Mouse (Mus musculus) midbrain, embryonic 11.5 days (tissue): ENCODE measurements around the gene Gm10638. TPM values are rescaled to one million over a fixed set of nuclear protein-coding genes. Genes with fewer than 3 reads are reported as not detected.
A peak's percentile ranks its signal among the peaks of the same experiment; 100 is the strongest.

ENCODE experiments used
- ATAC-seq: fragments of 200-750 bp; cut with Nextera tagmentation; 2 replicates; pipeline ENCODE4 v1.8.0; 2017; ENCODE audit warnings: moderate TSS enrichment, moderate library complexity; ENCODE audit not compliant: low FRiP score
- DNase-seq: peaks from one replicate; pipeline ENCODE4 v3.0.0; 2015; ENCODE audit warnings: low spot score; ENCODE audit errors: missing footprints
- H3K27ac ChIP-seq: fragments of 300-500 bp; sonication (generic); 2 replicates; pipeline ENCODE4 v1.5.1; 2014; ENCODE audit warnings: low read depth, low read length
- H3K27me3 ChIP-seq: fragments of 300-500 bp; sonication (generic); 2 replicates; pipeline ENCODE4 v1.6.1; 2014; ENCODE audit warnings: mild to moderate bottlenecking, low read length, moderate library complexity, mixed read lengths; ENCODE audit not compliant: control insufficient read depth, insufficient read depth
- H3K36me3 ChIP-seq: fragments of 300-500 bp; sonication (generic); 2 replicates; pipeline ENCODE4 v1.6.1; 2014; ENCODE audit warnings: mild to moderate bottlenecking, low read length, moderate library complexity, mixed read lengths; ENCODE audit not compliant: control insufficient read depth, insufficient read depth
- H3K4me1 ChIP-seq: fragments of 300-500 bp; sonication (generic); 2 replicates; pipeline ENCODE4 v1.6.1; 2014; ENCODE audit warnings: low read length; ENCODE audit not compliant: control insufficient read depth, insufficient read depth
- H3K4me2 ChIP-seq: fragments of 300-500 bp; sonication (generic); 2 replicates; pipeline ENCODE4 v1.6.1; 2014; ENCODE audit warnings: mild to moderate bottlenecking, moderate library complexity
- H3K4me3 ChIP-seq: fragments of 300-500 bp; sonication (generic); 2 replicates; pipeline ENCODE4 v1.5.1; 2014; ENCODE audit warnings: low read depth, low read length
- H3K9ac ChIP-seq: fragments of 300-500 bp; sonication (generic); 2 replicates; pipeline ENCODE4 v1.6.1; 2014; ENCODE audit warnings: low read length
- H3K9me3 ChIP-seq: fragments of 300-500 bp; sonication (generic); 2 replicates; pipeline ENCODE4 v1.6.1; 2016; ENCODE audit warnings: low read length; ENCODE audit not compliant: control insufficient read depth
- WGBS: fragments of 180-500 bp; shearing (Covaris S2); extraction: QIAGEN DNeasy Blood & Tissue Kit; methylation state at CpG from one replicate; pipeline ENCODE4 v1.1.7; 2014; 5-methylcytosine and 5-hydroxymethylcytosine counted together
- polyA plus RNA-seq: library from polyadenylated mRNA; unstranded; fragments of >200 nt; fragmentation: Nextera tagmentation; extraction: Ambion mirVana; gene quantifications from 2 replicates; pipeline ENCODE4 v1.2.1, GENCODE M21; 2014

Gm10638 gene
- polyA plus RNA-seq, 1 experiment from 2014 or later = 6.1 TPM

DNA sequence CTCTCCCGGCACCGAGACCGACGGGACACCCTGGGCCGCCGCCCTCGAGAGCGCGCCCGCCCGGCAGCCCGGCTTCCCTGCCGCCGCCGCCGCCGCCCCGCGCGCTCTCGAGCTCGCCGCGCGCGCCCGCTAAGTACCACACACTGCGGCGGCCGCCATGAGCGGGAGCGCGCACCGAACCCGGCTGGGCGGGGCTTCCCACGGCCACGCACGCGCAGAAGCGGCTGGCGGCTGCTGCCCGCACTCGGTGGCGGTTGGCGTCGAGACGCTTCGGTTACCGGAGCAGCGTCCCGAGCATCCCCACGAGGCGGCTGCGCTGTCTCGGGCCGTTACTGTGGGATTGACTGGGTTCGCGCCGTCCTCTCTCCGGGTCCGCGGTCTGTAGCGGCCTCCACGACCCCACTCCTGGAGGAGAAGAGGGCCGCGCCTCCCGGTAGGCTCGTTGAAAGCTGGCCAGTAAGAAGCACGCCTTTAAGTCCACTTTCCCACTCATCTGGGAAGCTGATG is 489 bp downstream of the Gm10638 start:
- H3K36me3 ChIP-seq = no peaks in the 10 kb centered on the region
- H3K27ac ChIP-seq = peak overlapping the region; percentile 95
- H3K27me3 ChIP-seq = no peaks in the 10 kb centered on the region
- H3K9ac ChIP-seq = peak overlapping the region; percentile 99
- H3K4me2 ChIP-seq = peak overlapping the region; percentile 80
- H3K4me1 ChIP-seq = peaks cover 17% of the 10 kb centered on the region
- peak; percentile 99 for DNase-seq
- H3K4me3 ChIP-seq = peak overlapping the region; percentile 94
- no peaks in the 10 kb centered on the region for H3K9me3 ChIP-seq
- peak; percentile 87 for ATAC-seq
- under 1% methylated on average over 70 of the region's 70 CpGs for WGBS

DNA sequence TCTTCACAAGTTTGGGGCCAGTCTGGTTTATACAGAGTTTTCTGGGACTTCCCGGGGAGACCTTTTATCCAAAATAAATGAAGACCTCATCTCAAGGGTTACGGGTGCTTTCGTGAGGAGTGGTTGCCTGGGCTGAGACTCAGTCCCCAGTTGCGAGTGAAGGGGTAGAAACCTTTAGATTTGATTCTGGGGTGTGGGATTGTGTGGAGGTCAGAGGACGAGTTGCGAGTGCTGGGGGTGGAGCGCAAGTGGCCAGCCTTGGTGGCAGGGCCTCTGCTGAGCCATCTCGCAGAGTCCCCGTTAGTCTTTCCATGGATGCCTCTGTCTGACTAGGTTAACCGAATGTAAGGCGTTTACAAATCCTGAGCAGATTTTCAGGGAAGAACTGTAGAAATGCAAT is 1.0 kb downstream of the Gm10638 start:
- peak overlapping the region; percentile 80 for H3K4me2 ChIP-seq
- no peaks in the 10 kb centered on the region for H3K27me3 ChIP-seq
- ATAC-seq (peak; percentile 23), DNase-seq (no peak)
- no peaks in the 10 kb centered on the region for H3K9me3 ChIP-seq
- 3% methylated on average over 11 of the region's 11 CpGs for WGBS
- H3K36me3 ChIP-seq = no peaks in the 10 kb centered on the region
- peaks cover 17% of the 10 kb centered on the region for H3K4me1 ChIP-seq
- peak overlapping the region; percentile 99 for H3K9ac ChIP-seq
- H3K4me3 ChIP-seq = peak overlapping the region; percentile 94
- H3K27ac ChIP-seq = peak overlapping the region; percentile 95; the same call in 1 of the 2 replicates

DNA sequence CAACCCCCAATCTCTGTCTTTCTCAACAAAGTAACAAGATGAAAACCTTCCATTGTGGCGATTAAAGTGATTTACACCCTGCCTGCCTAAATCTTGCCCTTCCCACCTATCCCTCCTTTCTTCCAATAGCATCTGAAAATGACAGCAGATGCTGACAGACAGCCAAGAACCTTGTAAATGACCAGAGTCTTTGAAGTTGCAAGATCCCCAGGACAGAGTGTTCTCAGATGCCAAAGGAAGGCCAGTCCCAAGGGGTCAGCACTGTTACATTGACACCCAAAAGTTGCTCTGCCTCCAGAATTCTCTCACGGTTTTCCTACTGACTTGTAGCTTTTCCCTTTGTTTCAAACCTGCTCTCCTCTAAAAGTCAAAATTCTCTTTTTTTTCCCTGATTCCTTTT is 4.3 kb downstream of the Gm10638 start:
- peaks cover 6% of the 10 kb centered on the region for H3K4me1 ChIP-seq
- WGBS = 53% methylated on average over 2 of the region's 2 CpGs

DNA sequence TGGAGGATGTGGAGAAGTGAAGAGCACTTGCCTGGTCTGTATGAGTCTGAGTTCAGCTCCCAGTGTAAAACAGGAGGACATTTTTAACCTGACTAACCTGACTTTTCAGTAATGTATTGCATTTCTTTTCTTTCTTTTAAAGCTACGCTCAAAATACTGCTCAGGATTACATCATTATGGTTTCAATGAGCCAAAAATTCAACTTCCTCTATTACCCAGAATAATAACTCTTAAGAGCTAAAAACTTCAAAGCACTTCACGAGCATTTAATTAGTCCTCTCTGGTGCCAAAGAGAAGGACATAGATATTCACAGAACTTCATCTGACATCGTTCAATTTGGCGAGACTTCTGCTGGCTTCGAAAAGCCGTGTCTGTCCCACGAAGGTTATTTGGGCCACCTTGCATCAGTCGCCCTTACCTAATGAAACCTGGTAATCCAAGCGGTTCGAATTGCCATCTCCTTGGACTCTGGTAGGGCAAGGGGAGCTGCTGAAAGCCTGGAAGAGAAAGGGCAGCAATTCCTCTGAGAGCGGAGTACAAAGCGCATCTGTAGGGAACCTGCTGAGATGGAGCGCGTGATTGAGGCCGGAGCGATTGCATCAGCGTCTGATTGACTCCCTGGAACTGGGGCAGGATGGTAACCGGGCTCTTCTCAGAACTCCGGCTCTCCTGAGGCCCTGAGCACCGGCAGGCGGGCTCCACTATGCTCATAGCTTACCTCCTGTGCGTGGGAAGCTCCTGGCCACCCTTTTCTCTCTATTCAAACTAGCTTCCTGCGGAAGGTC is 11.6 kb downstream of the Gm10638 start:
- no peaks in the 10 kb centered on the region for H3K9me3 ChIP-seq
- ATAC-seq = no peak
- no peaks in the 10 kb centered on the region for H3K27me3 ChIP-seq
- H3K9ac ChIP-seq = peak overlapping the region; percentile 17; the same call in 1 of the 2 replicates
- peak; percentile 88 for DNase-seq
- H3K27ac ChIP-seq = no peak overlapping the region
- H3K36me3 ChIP-seq = no peaks in the 10 kb centered on the region
- 20% methylated on average over 23 of the region's 23 CpGs for WGBS
- H3K4me2 ChIP-seq = peak overlapping the region; percentile 12; the same call in 1 of the 2 replicates
- H3K4me3 ChIP-seq = no peak overlapping the region
- no peaks in the 10 kb centered on the region for H3K4me1 ChIP-seq

More for the DNA sequence above, 4.3 kb downstream of the Gm10638 start:
- no peaks in the 10 kb centered on the region for H3K9me3 ChIP-seq
- no peaks in the 10 kb centered on the region for H3K36me3 ChIP-seq
- no peak overlapping the region for H3K9ac ChIP-seq
- H3K27me3 ChIP-seq = no peaks in the 10 kb centered on the region
- no peak for DNase-seq
- H3K27ac ChIP-seq = no peak overlapping the region
- no peak for ATAC-seq
- no peak overlapping the region for H3K4me3 ChIP-seq
- H3K4me2 ChIP-seq = no peak overlapping the region

DNA sequence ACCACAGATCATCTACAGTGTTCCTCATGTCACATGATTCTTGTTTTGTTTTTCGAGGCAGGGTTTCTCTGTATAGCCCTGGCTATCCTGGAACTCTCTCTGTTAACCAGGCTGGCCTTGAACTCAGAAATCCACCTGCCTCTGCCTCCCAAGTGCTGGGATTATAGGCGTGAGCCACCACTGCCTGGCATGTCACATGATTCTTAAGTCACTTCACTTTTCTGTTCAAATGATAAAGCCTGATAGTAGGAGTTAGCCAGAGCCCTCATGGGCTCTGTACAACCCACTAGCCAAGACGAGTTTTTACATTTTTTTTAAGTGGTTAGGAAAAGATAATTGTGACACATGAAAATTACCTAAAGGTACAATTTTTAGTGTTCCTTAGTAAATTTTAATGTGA is 13.2 kb downstream of the Gm10638 start:
- Histone ChIP-seq H3K4me1 (no peaks in the 10 kb centered on the region), H3K36me3 (no peaks in the 10 kb centered on the region)
- 74% methylated on average over 3 of the region's 3 CpGs for WGBS

DNA sequence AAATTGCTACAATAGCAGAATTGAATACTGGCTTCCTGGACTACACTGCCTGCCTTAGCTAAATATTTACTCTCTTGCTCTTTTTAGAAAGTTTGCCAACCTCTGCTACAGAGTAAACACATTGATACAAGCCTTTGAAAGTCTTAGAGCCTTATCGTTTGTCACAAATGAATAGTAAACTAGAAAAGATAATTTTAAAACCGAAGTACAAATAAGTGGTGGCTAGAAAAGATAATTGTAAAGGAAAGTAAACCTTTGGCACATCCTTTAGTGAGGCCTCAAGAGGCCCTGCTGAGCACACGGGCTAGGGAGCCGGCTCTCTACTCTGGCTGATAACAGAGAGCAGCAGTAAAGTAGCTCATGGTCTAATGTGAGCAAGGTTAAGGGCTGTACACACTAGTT is 13.6 kb downstream of the Gm10638 start:
- no peak for DNase-seq
- Histone ChIP-seq H3K4me2 (no peak overlapping the region), H3K4me3 (no peak overlapping the region), H3K9me3 (no peaks in the 10 kb centered on the region), H3K9ac (no peak overlapping the region), H3K27ac (no peak overlapping the region), H3K36me3 (no peaks in the 10 kb centered on the region), H3K4me1 (no peaks in the 10 kb centered on the region), H3K27me3 (no peaks in the 10 kb centered on the region)
- WGBS = 64% methylated on average over 4 of the region's 4 CpGs
- no peak for ATAC-seq

More for the DNA sequence above, 13.2 kb downstream of the Gm10638 start:
- Histone ChIP-seq H3K9me3 (no peaks in the 10 kb centered on the region), H3K9ac (no peak overlapping the region), H3K27me3 (no peaks in the 10 kb centered on the region), H3K27ac (no peak overlapping the region), H3K4me2 (no peak overlapping the region), H3K4me3 (no peak overlapping the region)
- ATAC-seq (no peak), DNase-seq (no peak)

DNA sequence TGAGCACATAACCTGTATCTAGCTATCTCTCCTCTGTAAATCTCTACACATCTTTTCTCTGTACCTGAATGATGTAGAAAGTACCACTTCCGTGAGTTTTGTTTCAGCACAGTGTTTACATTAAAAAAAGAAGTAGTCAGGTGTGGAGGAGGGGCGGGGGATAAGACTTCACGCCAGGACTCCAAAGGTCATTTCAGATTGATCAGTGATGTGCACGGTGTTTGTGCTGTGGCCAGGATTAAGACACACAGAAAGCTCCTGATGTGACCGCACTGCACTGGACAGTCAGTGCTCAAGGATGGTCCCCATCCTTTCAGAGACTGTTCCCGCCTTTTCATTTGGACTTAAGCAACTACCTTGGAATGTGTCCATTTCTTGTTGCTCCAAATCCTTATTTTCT is 15.2 kb downstream of the Gm10638 start:
- no peaks in the 10 kb centered on the region for H3K4me1 ChIP-seq
- no peaks in the 10 kb centered on the region for H3K27me3 ChIP-seq
- no peak overlapping the region for H3K27ac ChIP-seq
- H3K9me3 ChIP-seq = no peaks in the 10 kb centered on the region
- no peak overlapping the region for H3K4me3 ChIP-seq
- ATAC-seq (no peak), DNase-seq (no peak)
- no peaks in the 10 kb centered on the region for H3K36me3 ChIP-seq
- 63% methylated on average over 6 of the region's 6 CpGs for WGBS
- H3K9ac ChIP-seq = no peak overlapping the region
- H3K4me2 ChIP-seq = no peak overlapping the region

DNA sequence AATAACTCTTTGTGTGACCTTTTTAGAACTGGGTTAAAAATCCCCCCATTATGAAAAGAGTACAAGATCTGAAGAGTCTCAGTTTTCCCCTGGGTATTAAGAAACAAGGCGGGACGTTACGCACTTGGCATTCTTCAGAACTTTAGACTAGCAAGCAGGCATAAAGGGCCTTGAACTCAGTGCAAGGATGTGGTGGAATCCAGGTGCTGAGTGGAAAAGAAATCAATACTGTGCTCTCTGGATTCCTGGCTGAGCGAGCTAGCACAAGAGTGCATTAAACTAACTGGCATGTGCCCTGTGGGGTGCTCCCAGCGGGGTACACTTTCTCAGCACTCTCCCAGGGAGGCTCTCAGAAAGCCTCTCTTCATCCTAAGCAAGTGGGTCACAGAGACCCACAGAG is 17.3 kb downstream of the Gm10638 start:
- H3K27ac ChIP-seq = no peak overlapping the region
- ATAC-seq (no peak), DNase-seq (no peak)
- H3K9me3 ChIP-seq = no peaks in the 10 kb centered on the region
- no peaks in the 10 kb centered on the region for H3K4me1 ChIP-seq
- no peaks in the 10 kb centered on the region for H3K27me3 ChIP-seq
- 56% methylated on average over 5 of the region's 5 CpGs for WGBS
- no peak overlapping the region for H3K4me2 ChIP-seq
- H3K4me3 ChIP-seq = no peak overlapping the region
- no peaks in the 10 kb centered on the region for H3K36me3 ChIP-seq
- no peak overlapping the region for H3K9ac ChIP-seq

DNA sequence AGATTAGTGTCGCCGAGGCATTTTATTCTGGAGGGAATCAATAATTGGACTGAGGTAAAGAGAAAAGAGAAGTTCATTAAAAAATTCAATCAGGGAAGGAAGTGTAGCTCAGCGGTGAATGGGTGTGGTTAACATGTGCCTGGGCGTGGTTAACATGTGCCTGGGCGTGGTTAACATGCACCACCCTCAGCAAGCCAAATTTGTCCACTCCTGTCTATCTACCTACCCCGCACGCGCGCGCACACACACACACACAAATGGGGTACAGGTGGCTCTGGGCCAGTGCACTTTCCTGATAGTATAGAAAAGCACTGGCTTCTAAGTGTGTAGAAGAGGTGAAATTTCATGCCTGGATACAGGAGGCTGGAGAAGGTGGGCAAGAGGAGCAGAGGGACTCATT is 19.7 kb downstream of the Gm10638 start:
- no peak for ATAC-seq
- Histone ChIP-seq H3K4me2 (no peak overlapping the region), H3K4me1 (no peaks in the 10 kb centered on the region), H3K27ac (no peak overlapping the region), H3K9ac (no peak overlapping the region), H3K4me3 (no peak overlapping the region), H3K27me3 (no peaks in the 10 kb centered on the region), H3K36me3 (no peaks in the 10 kb centered on the region), H3K9me3 (no peaks in the 10 kb centered on the region)
- 89% methylated on average over 10 of the region's 10 CpGs for WGBS
- no peak for DNase-seq
